Comparison of ENCODE assay signal across 7 mouse cellular contexts in genomic region chr12:99965203-99966115, GRCm38 (mm10). TPM values are rescaled to one million over a fixed set of nuclear protein-coding genes. Genes with fewer than 3 reads are reported as not detected.
DNase-seq lines count a peak whose midpoint lies in the region; ATAC-seq and TF ChIP-seq lines count a peak whose summit lies in the region.

No protein-coding gene starts in this region.

- H3K4me1 ChIP-seq in intestine, embryonic 14.5 days (replicated peaks; ENCODE audit: control insufficient read depth, insufficient read depth, low read length): peaks cover 19% of the 10 kb centered on the region; the same call in 1 of the 2 replicates
- peaks cover 6% of the 10 kb centered on the region; the same call in 1 of the 2 replicates for H3K4me1 ChIP-seq in lung, adult 2 months (ENCODE audit: control insufficient read depth, insufficient read depth, low read length)
- H3K4me1 ChIP-seq in neural tube, embryonic 13.5 days (replicated peaks): peaks cover 31% of the 10 kb centered on the region

- no peak for TF ChIP-seq POLR2A in lung, adult 2 months (IDR thresholded peaks at IDR 0.05; ENCODE audit: borderline replicate concordance, extremely low read depth, low read depth, low read length)

- peak overlapping the region; percentile 91 for H3K4me2 ChIP-seq in intestine, embryonic 14.5 days (ENCODE audit: low read length)
- peak overlapping the region; percentile 97 for H3K4me2 ChIP-seq in neural tube, embryonic 13.5 days

- peak overlapping the region; percentile 49 for H3K4me3 ChIP-seq in intestine, embryonic 14.5 days (ENCODE audit: low read depth, low read length)
- H3K4me3 ChIP-seq in lung, adult 2 months (replicated peaks; ENCODE audit: extremely low read depth, low read depth, low read length): peak overlapping the region; percentile 51
- H3K4me3 ChIP-seq in neural tube, embryonic 13.5 days: peak overlapping the region; percentile 53

- peak; percentile 24; the same call in 1 of the 2 replicates for ATAC-seq in intestine, embryonic 14.5 days (replicated peaks; ENCODE audit: low FRiP score, low TSS enrichment, low read depth)
- ATAC-seq in neural tube, embryonic 13.5 days (ENCODE audit: low read depth): peak; percentile 55; the same call in 1 of the 2 replicates

- peaks cover 74% of the 10 kb centered on the region for H3K27me3 ChIP-seq in intestine, embryonic 14.5 days (replicated peaks; ENCODE audit: control insufficient read depth, insufficient read depth, low read length)
- peaks cover 76% of the 10 kb centered on the region for H3K27me3 ChIP-seq in neural tube, embryonic 13.5 days

- peak; percentile 35 for DNase-seq in thymus, postnatal 4 days
- no peak for DNase-seq in thymus, postnatal 14 days
- DNase-seq in cerebellum, postnatal 10 days: peak; percentile 41 to 49
- peak; percentile 36 for DNase-seq in gastrocnemius, postnatal 25 days
- peak; percentile 82 for DNase-seq in intestine, embryonic 14.5 days (ENCODE audit: low spot score)
- peak; percentile 33 for DNase-seq in lung, adult 2 months

- no peak overlapping the region for H3K27ac ChIP-seq in intestine, embryonic 14.5 days (ENCODE audit: low read depth)
- H3K27ac ChIP-seq in neural tube, embryonic 13.5 days (replicated peaks): no peak overlapping the region

- TF ChIP-seq CTCF in lung, adult 2 months (IDR thresholded peaks at IDR 0.05; ENCODE audit: insufficient read depth, low read length): no peak

- H3K36me3 ChIP-seq in intestine, embryonic 14.5 days (ENCODE audit: control insufficient read depth, insufficient read depth, low read length): no peaks in the 10 kb centered on the region
- no peaks in the 10 kb centered on the region for H3K36me3 ChIP-seq in neural tube, embryonic 13.5 days

- 0 out of 2 replicates have a peak overlapping the region, but pooled peaks have one; percentile 10 for H3K9ac ChIP-seq in intestine, embryonic 14.5 days (ENCODE audit: low read length)
- peak overlapping the region; percentile 70 for H3K9ac ChIP-seq in neural tube, embryonic 13.5 days

- H3K9me3 ChIP-seq in intestine, embryonic 14.5 days (ENCODE audit: control insufficient read depth, low read length): no peaks in the 10 kb centered on the region
- H3K9me3 ChIP-seq in neural tube, embryonic 13.5 days: no peaks in the 10 kb centered on the region

- under 1% methylated on average over 76 of the region's 77 CpGs for WGBS in intestine, embryonic 14.5 days
- WGBS in lung, adult 2 months: under 1% methylated on average over 77 of the region's 77 CpGs
- WGBS in neural tube, embryonic 13.5 days: under 1% methylated on average over 77 of the region's 77 CpGs

RNA-seq across cellular contexts. Expression of gene Kcnk13, which starts 1.2 kb away (rescaled TPM):
- under 1 TPM; 0.10 to 0.38 TPM for total RNA-seq in gastrocnemius, postnatal 25 days (2021)
- polyA plus RNA-seq in intestine, embryonic 14.5 days (2014; fragmentation: Nextera tagmentation; extraction: Ambion mirVana): 0.37 and 0.39 TPM in 2 replicates
- polyA plus RNA-seq in lung, adult 2 months (2012; rRNA removed): 2.5 and 3.0 TPM in 2 replicates
- polyA plus RNA-seq in neural tube, embryonic 13.5 days (2015; fragmentation: Nextera tagmentation; extraction: Ambion mirVana): 0.42 and 0.55 TPM in 2 replicates
